13 mouse cellular contexts compared by ENCODE assay signal in genomic region chr7:136049587-136049930, GRCm38 (mm10).
DNase-seq lines count a peak whose midpoint lies in the region; ATAC-seq and TF ChIP-seq lines count a peak whose summit lies in the region.
"Had no signal": no experiment of that assay in that cellular context is flagged by ENCODE, and none has a peak within 500 bp of the region (broad histone marks: within the 10 kb centered on the region; RNA-seq: fewer than 3 reads in every experiment).

No protein-coding gene starts in this region.

- H3K27ac ChIP-seq in hindbrain, embryonic 10.5 days, result peak overlapping the region; percentile 89
- H3K27ac ChIP-seq in hindbrain, embryonic 11.5 days (ENCODE audit: low read depth, low read length), result no peak overlapping the region; the same call in 1 of the 2 replicates
- H3K27ac ChIP-seq in midbrain, embryonic 12.5 days (replicated peaks), result 0 out of 2 replicates have a peak overlapping the region, but pooled peaks have one; percentile 30
- H3K27ac ChIP-seq in midbrain, embryonic 15.5 days, result no peak overlapping the region
- 0 out of 2 replicates have a peak overlapping the region, but pooled peaks have one; percentile 15 for H3K27ac ChIP-seq in hindbrain, embryonic 14.5 days
- peak overlapping the region; percentile 58 for H3K27ac ChIP-seq in neural tube, embryonic 15.5 days (replicated peaks)
- no peak overlapping the region for H3K27ac ChIP-seq in intestine, postnatal 0 days (ENCODE audit: low read depth, low read length)
- H3K27ac ChIP-seq: liver, embryonic 15.5 days had no signal

- 72% methylated on average over 4 of the region's 4 CpGs for WGBS in hindbrain, embryonic 10.5 days
- WGBS in hindbrain, embryonic 11.5 days, result 52% methylated on average over 4 of the region's 4 CpGs
- WGBS in midbrain, embryonic 12.5 days, result 58% methylated on average over 4 of the region's 4 CpGs
- WGBS in midbrain, embryonic 15.5 days, result 59% methylated on average over 4 of the region's 4 CpGs
- 43% methylated on average over 4 of the region's 4 CpGs for WGBS in hindbrain, embryonic 14.5 days
- WGBS in neural tube, embryonic 15.5 days, result 37% methylated on average over 4 of the region's 4 CpGs
- 66% methylated on average over 4 of the region's 4 CpGs for WGBS in intestine, postnatal 0 days

- H3K4me3 ChIP-seq in hindbrain, embryonic 10.5 days, result no peak overlapping the region
- no peak overlapping the region for H3K4me3 ChIP-seq in hindbrain, embryonic 11.5 days (ENCODE audit: low read depth, low read length)
- H3K4me3 ChIP-seq in midbrain, embryonic 12.5 days, result no peak overlapping the region
- no peak overlapping the region for H3K4me3 ChIP-seq in midbrain, embryonic 15.5 days
- no peak overlapping the region for H3K4me3 ChIP-seq in hindbrain, embryonic 14.5 days (replicated peaks; ENCODE audit: low read length)
- no peak overlapping the region for H3K4me3 ChIP-seq in neural tube, embryonic 15.5 days (replicated peaks)
- H3K4me3 ChIP-seq in intestine, postnatal 0 days (ENCODE audit: low read depth, low read length), result no peak overlapping the region
- H3K4me3 ChIP-seq: liver, embryonic 15.5 days; neural tube, embryonic 13.5 days had no signal

- no peak for TF ChIP-seq CTCF in intestine, postnatal 0 days (IDR thresholded peaks at IDR 0.05; ENCODE audit: low read depth)

- no peak for ATAC-seq in hindbrain, embryonic 11.5 days (ENCODE audit: low FRiP score)
- no peak for ATAC-seq in midbrain, embryonic 12.5 days (ENCODE audit: low FRiP score, low read depth)
- no peak for ATAC-seq in midbrain, embryonic 15.5 days (replicated peaks)
- no peak for ATAC-seq in hindbrain, embryonic 14.5 days (ENCODE audit: low FRiP score)
- no peak for ATAC-seq in neural tube, embryonic 15.5 days (ENCODE audit: low FRiP score)
- no peak for ATAC-seq in intestine, postnatal 0 days

- no peaks in the 10 kb centered on the region for H3K36me3 ChIP-seq in hindbrain, embryonic 10.5 days
- H3K36me3 ChIP-seq in hindbrain, embryonic 11.5 days (ENCODE audit: control insufficient read depth, insufficient read depth, low read length), result no peaks in the 10 kb centered on the region
- H3K36me3 ChIP-seq in midbrain, embryonic 12.5 days, result no peaks in the 10 kb centered on the region
- H3K36me3 ChIP-seq in midbrain, embryonic 15.5 days (replicated peaks), result no peaks in the 10 kb centered on the region
- H3K36me3 ChIP-seq in hindbrain, embryonic 14.5 days (replicated peaks; ENCODE audit: control insufficient read depth, insufficient read depth), result no peaks in the 10 kb centered on the region
- no peaks in the 10 kb centered on the region for H3K36me3 ChIP-seq in neural tube, embryonic 15.5 days
- no peaks in the 10 kb centered on the region for H3K36me3 ChIP-seq in intestine, postnatal 0 days (ENCODE audit: control insufficient read depth, insufficient read depth)
- H3K36me3 ChIP-seq: liver, embryonic 15.5 days; neural tube, embryonic 13.5 days had no signal

- no peak for DNase-seq in hindbrain, embryonic 10.5 days (ENCODE audit: low spot score)
- no peak for DNase-seq in hindbrain, embryonic 11.5 days (ENCODE audit: low spot score)
- DNase-seq in hindbrain, embryonic 14.5 days (ENCODE audit: low spot score), result no peak
- no peak for DNase-seq in thymus, postnatal 0 days (ENCODE audit: low spot score)
- DNase-seq: cerebellum, adult 9-10 months; layer of hippocampus, postnatal 36 days; thymus, adult 18-20 months had no signal

- peaks cover 46% of the 10 kb centered on the region for H3K4me1 ChIP-seq in hindbrain, embryonic 10.5 days (replicated peaks)
- peaks cover 12% of the 10 kb centered on the region for H3K4me1 ChIP-seq in hindbrain, embryonic 11.5 days (replicated peaks; ENCODE audit: control insufficient read depth, insufficient read depth, low read length)
- peaks cover 38% of the 10 kb centered on the region for H3K4me1 ChIP-seq in midbrain, embryonic 12.5 days
- H3K4me1 ChIP-seq in midbrain, embryonic 15.5 days, result peaks cover 33% of the 10 kb centered on the region
- H3K4me1 ChIP-seq in hindbrain, embryonic 14.5 days (replicated peaks; ENCODE audit: control insufficient read depth, insufficient read depth, low read length), result peaks cover 33% of the 10 kb centered on the region
- H3K4me1 ChIP-seq in neural tube, embryonic 15.5 days, result peaks cover 43% of the 10 kb centered on the region
- H3K4me1 ChIP-seq in intestine, postnatal 0 days (replicated peaks; ENCODE audit: control insufficient read depth, insufficient read depth, low read length), result 0 out of 2 replicates have a peak, but pooled peaks cover 3% of the 10 kb centered on the region
- H3K4me1 ChIP-seq: liver, embryonic 15.5 days had no signal

- H3K9me3 ChIP-seq in hindbrain, embryonic 10.5 days, result no peaks in the 10 kb centered on the region
- no peaks in the 10 kb centered on the region for H3K9me3 ChIP-seq in hindbrain, embryonic 11.5 days (ENCODE audit: control insufficient read depth, low read length)
- no peaks in the 10 kb centered on the region for H3K9me3 ChIP-seq in midbrain, embryonic 12.5 days
- no peaks in the 10 kb centered on the region for H3K9me3 ChIP-seq in midbrain, embryonic 15.5 days
- no peaks in the 10 kb centered on the region for H3K9me3 ChIP-seq in hindbrain, embryonic 14.5 days (ENCODE audit: control insufficient read depth, low read length)
- no peaks in the 10 kb centered on the region for H3K9me3 ChIP-seq in neural tube, embryonic 15.5 days (replicated peaks)
- no peaks in the 10 kb centered on the region for H3K9me3 ChIP-seq in intestine, postnatal 0 days (ENCODE audit: control insufficient read depth)
- H3K9me3 ChIP-seq: liver, embryonic 15.5 days; neural tube, embryonic 13.5 days had no signal

- 0 out of 2 replicates have a peak, but pooled peaks cover 2% of the 10 kb centered on the region for H3K27me3 ChIP-seq in hindbrain, embryonic 10.5 days (ENCODE audit: insufficient read depth, poor library complexity, severe bottlenecking)
- no peaks in the 10 kb centered on the region for H3K27me3 ChIP-seq in hindbrain, embryonic 11.5 days (ENCODE audit: control insufficient read depth, insufficient read depth, low read length)
- no peaks in the 10 kb centered on the region; the same call in 1 of the 2 replicates for H3K27me3 ChIP-seq in midbrain, embryonic 12.5 days
- peaks cover 4% of the 10 kb centered on the region; the same call in 1 of the 2 replicates for H3K27me3 ChIP-seq in midbrain, embryonic 15.5 days (replicated peaks)
- H3K27me3 ChIP-seq in hindbrain, embryonic 14.5 days (ENCODE audit: control insufficient read depth, insufficient read depth, low read length), result no peaks in the 10 kb centered on the region
- H3K27me3 ChIP-seq in neural tube, embryonic 15.5 days (replicated peaks), result no peaks in the 10 kb centered on the region
- H3K27me3 ChIP-seq in intestine, postnatal 0 days (replicated peaks; ENCODE audit: control insufficient read depth, insufficient read depth, low read length), result no peaks in the 10 kb centered on the region
- H3K27me3 ChIP-seq: liver, embryonic 15.5 days; neural tube, embryonic 13.5 days had no signal

- H3K9ac ChIP-seq in hindbrain, embryonic 11.5 days (ENCODE audit: low read depth, low read length), result no peak overlapping the region
- H3K9ac ChIP-seq in midbrain, embryonic 12.5 days (replicated peaks), result no peak overlapping the region
- no peak overlapping the region for H3K9ac ChIP-seq in midbrain, embryonic 15.5 days
- H3K9ac ChIP-seq in hindbrain, embryonic 14.5 days, result no peak overlapping the region
- no peak overlapping the region for H3K9ac ChIP-seq in neural tube, embryonic 15.5 days (replicated peaks)
- H3K9ac ChIP-seq in intestine, postnatal 0 days (ENCODE audit: low read depth, low read length), result no peak overlapping the region
- H3K9ac ChIP-seq: liver, embryonic 15.5 days; neural tube, embryonic 13.5 days had no signal

- no peak overlapping the region for H3K4me2 ChIP-seq in hindbrain, embryonic 11.5 days (replicated peaks; ENCODE audit: low read depth, low read length)
- H3K4me2 ChIP-seq in midbrain, embryonic 12.5 days (replicated peaks), result no peak overlapping the region
- H3K4me2 ChIP-seq in midbrain, embryonic 15.5 days, result no peak overlapping the region
- H3K4me2 ChIP-seq in hindbrain, embryonic 14.5 days (replicated peaks), result no peak overlapping the region
- no peak overlapping the region for H3K4me2 ChIP-seq in neural tube, embryonic 15.5 days
- no peak overlapping the region for H3K4me2 ChIP-seq in intestine, postnatal 0 days (replicated peaks; ENCODE audit: low read depth)
- H3K4me2 ChIP-seq: liver, embryonic 15.5 days; neural tube, embryonic 13.5 days had no signal

Comparison
In these comparisons a context has a peak if more than half of its experiments do, and no peak if none do; other contexts are left out.
1. H3K27ac ChIP-seq: peak in hindbrain, embryonic 10.5 days (single experiment), midbrain, embryonic 12.5 days (single experiment), hindbrain, embryonic 14.5 days (single experiment) and neural tube, embryonic 15.5 days (single experiment); none in hindbrain, embryonic 11.5 days (single experiment), midbrain, embryonic 15.5 days (single experiment) and intestine, postnatal 0 days (single experiment).